Mouse (Mus musculus) skeletal muscle tissue, adult 2 months (tissue): ENCODE data around the gene Gm20388.

Source experiments
- DNase-seq: peaks from one replicate; pipeline ENCODE4 v3.0.0-alpha.2; 2012; ENCODE audit warnings: low read depth, low spot score

Gm20388 gene

DNA sequence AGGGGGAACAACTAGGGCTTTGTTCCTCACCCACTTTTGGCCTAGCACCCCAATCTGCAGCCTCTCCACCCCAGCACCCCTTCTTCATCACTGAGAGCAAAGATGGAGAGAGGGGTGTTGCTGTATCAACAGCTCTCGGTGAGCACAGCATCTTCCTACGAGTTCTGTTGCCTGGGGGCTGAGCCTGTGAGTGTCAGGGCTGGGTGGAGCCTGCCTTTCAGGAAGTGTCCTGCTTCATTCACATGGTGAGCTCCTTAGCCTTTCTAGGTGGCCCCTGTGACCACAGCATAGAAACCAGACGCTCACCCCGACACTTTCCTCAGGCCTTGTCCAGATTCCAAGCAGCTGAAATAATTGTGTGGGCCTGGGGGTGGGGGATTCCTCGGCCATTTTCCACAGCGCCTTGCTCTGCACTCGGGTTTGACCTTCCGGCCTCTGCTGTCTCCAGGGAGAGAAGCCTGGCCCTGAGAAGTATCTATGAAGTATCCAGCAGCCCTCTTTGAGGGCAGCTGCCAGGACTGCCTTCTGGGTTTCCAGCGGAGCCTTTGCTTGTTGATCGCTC lies 2244.5 kb downstream of the Gm20388 start:
- no peak for DNase-seq

- DNase-seq = no peak
Measured at GRCm38 (mm10) chr8:122155964-122156363, 2245.3 kb downstream of the Gm20388 start.

DNA sequence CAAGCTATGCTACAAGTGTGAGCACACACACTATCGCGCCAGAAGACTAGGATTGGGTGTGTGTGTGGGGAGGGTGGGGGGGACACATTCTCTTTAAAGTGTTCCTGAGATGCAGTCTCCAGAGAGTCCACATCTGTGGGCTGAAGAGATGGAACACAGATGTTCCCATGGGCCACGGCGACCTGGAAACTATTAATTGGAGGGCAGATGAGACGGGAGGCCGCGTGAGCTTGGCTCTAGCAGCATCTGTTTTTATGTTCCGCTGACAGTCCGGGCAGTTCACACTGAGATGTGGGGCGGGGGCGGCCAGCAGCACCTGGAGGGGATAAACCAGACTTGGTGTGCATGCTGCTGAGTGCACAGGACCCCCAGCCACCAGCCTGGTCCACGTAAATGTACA lies 2247.0 kb downstream of the Gm20388 start:
- no peak for DNase-seq

- no peak for DNase-seq
Measured at GRCm38 (mm10) chr8:122160165-122160564, 2249.5 kb downstream of the Gm20388 start.

DNA sequence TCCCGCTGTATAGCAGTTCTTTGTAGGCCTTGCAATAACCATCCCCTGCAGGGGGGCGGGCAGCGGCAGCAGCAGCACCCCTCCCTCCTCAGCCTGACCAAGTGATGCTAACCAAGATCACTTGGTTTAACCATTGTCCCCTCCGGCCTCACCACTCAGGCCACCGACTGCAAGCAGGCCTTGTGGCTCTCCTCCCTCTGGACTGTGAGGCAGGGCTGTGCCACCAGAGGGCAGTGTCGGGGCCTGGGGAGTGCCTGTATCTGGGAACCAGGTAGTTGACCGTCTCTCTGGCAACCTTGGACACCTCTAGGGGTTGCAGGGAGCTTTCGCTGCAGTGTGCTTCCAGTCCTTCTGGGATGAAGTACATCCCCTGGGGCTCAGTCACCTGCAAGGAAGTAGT lies 2252.4 kb downstream of the Gm20388 start:
- DNase-seq = peak; percentile 53

DNA sequence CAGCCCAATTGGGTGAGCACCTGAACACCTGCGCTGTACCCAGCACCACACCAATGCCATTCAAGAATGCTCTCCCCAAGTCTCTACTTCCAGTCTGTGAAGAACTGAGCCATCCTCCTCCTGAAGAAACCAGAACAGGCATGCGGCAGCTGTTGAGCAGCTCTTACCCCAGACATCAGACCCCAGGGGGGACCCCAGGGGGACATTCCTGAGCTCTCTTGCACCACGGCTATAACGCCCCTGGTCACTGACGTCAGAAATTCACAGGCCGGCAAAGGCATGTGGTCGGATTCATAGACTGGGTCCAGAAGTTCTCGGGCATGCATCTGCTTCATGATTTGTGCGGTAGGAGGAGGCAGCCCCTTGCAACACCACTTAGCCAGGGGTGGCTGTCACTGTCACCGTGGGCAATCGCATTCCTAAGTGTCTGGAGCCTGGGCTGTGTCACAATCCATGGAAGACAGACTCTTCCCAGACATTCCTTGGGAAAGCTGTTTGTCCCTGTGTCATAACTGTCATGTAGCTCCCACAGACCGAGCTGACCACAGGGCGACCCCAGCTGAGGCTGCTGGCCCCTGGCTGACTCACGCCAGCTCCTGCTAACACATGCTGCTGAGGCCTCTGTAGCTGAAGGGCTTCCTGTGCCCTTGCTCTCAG lies 2256.7 kb downstream of the Gm20388 start:
- DNase-seq = no peak

DNA sequence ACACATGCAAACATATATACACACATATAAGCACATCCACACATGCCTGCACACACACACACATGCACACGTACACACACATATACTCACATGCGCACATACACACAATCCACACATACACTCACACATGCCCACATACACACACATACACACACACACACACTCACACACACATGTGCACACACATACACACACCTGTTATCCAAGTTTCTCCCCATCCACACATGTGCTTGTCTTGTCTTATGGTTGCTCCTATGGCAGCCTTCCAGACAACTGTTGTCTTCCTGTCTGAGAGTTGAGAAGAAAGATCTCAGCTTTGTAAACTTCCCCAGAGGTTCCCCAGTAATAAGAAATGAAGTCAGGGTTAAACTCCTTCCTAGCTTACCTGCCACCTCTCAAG lies 2258.8 kb downstream of the Gm20388 start:
- no peak for DNase-seq

GRCm38 (mm10) chr8:122171823-122172222 lies 2261.2 kb downstream of the Gm20388 start:
- DNase-seq = no peak

DNA sequence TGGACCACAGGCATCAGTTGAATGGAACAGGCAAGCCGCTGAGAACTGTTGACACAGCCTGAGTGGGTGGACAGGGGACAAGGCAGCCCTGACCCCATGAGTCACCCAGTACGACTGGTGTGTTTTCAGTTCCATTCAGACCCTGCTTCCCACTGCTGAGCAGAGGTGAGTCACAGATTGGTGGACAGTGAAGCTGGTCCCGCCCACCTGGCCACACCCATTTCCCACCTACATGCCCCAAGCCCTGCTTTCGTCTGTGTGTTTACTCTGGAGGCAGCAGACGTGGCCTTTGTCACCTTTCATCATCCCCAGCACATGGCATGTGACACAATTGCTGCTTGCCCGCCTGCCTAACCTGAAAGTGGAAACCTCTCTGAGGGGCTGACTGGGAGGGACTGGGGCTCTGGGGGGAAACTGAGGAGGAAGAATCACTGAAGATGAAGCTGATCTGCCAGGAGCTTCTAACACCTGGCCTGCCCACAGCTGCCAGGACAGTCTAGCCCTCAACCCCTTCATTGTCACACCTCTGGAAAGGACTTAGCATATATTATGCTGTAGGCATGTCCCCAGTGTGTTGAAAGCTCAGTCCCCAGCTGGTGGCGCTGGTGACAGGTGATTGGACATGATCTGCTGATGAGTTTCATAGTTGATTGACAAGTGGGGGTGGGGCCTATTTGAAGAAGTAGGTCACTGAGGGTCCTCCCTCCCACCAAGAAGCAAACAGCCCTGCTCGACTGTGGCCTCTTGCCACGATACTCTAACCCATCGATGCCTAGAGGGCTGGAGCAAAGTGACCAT lies 2263.7 kb downstream of the Gm20388 start:
- DNase-seq = no peak

GRCm38 (mm10) chr8:122178392-122178890 lies 2267.8 kb downstream of the Gm20388 start:
- no peak for DNase-seq

DNA sequence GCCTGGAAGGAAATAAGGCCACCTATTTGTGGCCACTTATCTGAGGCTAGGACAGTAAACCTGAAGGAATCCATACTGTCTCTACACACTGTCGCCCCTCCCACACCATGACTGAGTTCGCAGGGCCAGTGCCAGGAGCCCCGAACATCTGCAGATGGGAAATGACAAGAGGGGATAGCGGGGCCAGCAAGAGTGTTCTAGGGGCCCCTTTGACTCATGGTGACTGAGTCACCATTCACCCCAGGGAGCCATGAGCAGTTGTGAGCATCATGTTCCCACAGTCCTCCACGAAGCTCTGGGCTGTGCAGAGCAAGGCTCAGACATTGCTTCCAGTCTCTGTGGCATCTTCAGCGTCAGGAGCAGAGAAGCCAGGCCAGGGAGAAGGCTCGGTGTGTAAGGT lies 2268.7 kb downstream of the Gm20388 start:
- no peak for DNase-seq

- DNase-seq = no peak
Measured at GRCm38 (mm10) chr8:122180116-122180515, 2269.5 kb downstream of the Gm20388 start.

- DNase-seq = no peak
Measured at GRCm38 (mm10) chr8:122181414-122181813, 2270.8 kb downstream of the Gm20388 start.

DNA sequence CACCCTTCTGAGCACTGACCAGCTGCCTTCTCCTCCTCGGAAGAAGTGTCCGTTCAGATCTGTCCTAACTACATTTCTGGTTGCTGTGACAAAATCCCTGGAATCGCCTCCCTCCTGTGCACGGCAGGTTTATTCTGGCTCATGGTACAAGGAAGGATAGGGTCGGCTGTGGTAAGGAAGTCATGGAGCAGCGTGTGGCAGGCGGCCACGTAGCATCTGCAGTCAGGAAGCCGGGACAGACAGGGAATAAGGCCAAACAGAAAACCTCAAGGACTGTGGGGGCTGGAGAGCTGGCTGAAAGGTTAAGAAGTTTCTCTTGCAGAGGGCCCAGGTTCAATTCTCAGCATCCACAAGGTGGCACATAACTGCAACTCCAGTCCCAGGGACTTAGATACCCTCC lies 2271.3 kb downstream of the Gm20388 start:
- no peak for DNase-seq

DNA sequence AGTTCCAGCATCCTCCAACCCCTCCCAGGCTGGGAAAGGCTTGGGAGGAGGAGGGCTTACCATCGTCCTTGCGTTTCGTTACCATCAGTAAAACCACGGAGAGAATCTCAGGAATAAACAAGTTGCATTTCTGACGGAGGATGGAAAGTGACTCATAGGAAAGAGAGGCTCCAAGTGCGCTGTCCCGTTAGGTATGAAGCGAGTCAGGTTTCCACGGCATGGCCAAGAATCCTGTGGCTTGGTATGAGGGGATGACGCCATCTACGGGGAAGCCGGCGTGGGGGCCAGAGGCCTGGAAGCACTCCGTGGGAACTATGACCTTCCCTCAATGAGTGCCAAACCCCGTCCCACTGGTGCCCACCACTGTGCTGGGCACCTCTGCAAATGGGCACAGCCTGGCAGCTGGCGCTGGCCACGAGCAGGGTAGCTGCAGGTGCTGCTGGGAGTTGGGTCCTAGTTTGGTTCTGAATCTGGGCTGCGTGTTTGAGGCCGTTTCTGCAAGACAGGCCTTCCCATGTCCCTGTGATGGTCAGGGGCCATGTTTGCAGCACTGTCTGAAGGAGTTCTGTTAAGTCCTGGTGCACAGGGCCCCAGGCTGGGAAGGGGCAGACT lies 2275.8 kb downstream of the Gm20388 start:
- DNase-seq = no peak

DNA sequence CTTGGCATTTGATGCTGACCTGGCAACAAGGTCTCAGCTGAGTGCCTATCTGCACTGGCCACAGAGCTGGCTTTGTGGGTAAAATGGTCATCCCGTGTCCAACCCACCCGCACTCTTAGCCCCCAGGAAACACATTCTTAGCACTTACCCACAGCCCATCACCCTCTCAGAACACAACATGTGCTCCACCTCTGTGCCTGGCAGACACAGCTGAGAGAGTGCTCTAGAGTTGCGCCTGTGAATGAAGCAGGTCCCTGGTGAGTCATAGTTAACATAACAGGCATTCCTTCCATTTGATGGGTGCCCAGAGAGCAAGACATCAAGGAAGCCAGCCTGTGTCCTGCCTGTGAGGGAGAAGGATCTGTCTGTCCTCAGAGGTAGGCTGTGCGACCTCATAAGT lies 2276.6 kb downstream of the Gm20388 start:
- DNase-seq = no peak

GRCm38 (mm10) chr8:122190349-122191053 lies 2279.9 kb downstream of the Gm20388 start:
- no peak for DNase-seq

- DNase-seq = no peak
Measured at GRCm38 (mm10) chr8:122191054-122191376, 2280.4 kb downstream of the Gm20388 start.

GRCm38 (mm10) chr8:122192771-122193170 lies 2282.1 kb downstream of the Gm20388 start:
- DNase-seq = no peak

GRCm38 (mm10) chr8:122193521-122193920 lies 2282.9 kb downstream of the Gm20388 start:
- no peak for DNase-seq

- DNase-seq = peak; percentile 58
Measured at GRCm38 (mm10) chr8:122194396-122194795, 2283.8 kb downstream of the Gm20388 start.

DNA sequence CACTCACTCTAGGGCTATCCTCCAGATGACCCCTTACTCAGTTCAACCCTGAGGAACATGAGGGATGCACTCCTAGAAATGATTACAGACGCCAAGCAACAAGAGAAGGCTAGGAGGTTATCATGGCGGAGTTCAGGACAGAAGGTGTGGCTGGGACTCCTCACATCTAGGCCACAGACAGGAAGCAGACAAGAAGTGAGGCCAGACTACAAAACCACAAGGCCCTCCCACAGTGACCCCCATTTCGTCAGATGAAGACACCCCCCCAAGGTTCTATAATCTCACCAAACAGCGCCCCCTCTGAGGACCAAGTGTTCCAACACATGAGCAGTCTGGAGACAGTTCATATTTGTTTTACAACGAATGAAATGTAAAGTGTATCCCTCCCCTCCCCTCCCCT lies 2286.7 kb downstream of the Gm20388 start:
- DNase-seq = no peak
